Mouse (Mus musculus) thymus, postnatal 25 days (tissue): ENCODE data around the gene Ncapd2.

Experiments used
- DNase-seq: peaks from one replicate; pipeline ENCODE4 v3.0.0; 2022

The Ncapd2 gene

DNA sequence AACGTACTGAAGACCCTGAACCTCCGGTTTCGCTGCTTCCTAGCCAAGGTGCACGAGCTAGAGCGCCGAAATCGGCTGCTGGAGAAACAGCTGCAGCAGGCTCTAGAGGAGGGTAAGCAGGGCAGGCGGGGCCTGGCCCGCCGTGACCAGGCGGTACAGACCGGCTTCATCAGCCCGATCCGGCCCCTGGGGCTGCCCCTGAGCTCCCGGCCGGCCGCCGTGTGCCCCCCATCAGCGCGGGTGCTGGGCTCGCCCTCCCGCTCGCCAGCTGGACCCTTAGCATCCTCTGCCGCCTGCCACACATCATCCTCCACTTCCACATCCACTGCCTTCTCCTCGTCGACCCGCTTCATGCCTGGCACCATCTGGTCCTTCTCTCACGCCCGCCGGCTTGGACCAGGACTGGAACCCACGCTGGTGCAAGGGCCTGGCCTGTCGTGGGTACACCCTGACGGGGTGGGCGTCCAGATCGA, 46.0 kb downstream of the Ncapd2 start:
- no peak for DNase-seq

DNA sequence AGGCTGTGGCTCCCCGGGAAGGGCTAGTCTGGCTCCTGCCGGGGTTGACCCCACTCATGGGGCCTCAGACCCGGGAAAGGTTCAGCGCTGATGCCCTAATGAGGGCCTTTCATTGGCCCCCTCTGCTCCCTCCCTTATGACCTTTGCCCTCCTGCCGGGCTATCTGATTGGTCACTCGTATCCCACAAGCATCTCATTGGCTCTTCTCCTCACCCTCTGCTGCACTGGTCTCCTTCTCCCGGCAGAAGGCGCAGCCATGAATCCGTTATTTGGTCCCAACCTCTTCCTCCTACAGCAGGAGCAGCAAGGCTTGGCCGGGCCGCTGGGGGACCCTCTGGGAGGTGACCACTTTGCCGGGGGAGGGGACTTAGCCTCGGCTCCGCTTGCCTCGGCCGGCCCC, 46.5 kb downstream of the Ncapd2 start, which contains the start of gene Iffo1:
Gene Iffo1, plus strand, starts transcription at position 241 of the 400 bp plus-strand sequence.
- peak; percentile 88 for DNase-seq

DNA sequence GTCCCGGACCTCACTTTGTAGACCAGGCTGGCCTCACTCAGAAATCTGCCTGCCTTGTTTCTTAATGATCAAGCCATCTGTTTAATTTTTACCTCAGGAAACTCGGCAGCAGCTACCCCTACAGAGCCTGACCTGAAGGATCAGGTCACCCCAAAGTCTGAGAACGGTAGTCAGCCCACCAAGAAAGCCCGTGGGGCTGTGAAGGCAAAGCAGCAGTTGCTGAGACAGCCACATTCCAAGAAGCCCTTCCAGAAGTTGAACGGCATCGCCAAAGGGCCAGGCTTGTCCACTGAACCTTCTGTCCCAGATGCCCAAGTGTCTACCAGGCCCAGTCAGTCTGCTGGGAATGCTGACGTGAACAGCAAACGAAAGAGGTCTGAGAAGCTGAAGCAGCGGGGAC, 47.6 kb downstream of the Ncapd2 start:
- DNase-seq, result no peak

DNA sequence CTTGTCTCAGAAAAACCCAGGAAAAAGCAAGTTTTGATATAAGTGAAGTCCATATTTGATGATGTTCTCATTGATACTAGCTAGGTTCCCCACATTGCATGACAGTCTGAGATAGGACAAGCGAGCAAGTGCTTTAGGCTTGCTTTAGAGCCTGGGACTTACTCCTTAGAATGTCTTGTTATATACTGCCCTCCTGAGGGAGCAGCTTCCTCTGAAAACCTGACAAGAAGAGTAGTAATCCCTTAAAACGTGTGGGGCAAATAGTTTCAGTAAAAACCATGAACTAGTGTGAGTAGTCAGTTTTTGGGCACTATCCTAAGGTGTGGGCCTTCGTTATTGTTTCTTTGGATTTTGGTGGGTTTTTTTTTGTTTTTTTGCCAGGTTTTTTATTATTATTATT, 48.4 kb downstream of the Ncapd2 start:
- no peak for DNase-seq

DNA sequence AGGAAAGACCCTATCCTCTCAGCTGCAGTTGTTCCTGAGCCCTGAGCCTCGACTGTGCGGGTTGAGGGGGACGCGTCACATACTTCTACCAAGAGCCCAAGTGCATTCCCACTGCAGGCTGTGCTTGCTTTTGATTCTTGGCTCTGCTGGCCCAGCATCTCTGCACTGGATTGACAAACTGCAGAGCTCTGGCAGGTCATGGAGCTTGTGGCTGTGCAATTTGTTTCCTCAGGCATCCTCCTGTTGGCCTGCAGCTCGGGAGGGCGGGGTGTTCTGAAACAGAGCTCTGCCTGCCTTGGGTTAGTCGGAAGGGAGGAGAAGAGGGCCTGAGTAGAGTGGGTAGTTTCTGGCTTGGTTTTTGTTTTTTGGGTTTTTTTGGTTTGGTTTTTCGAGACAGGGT, 49.1 kb downstream of the Ncapd2 start:
- no peak for DNase-seq

DNA sequence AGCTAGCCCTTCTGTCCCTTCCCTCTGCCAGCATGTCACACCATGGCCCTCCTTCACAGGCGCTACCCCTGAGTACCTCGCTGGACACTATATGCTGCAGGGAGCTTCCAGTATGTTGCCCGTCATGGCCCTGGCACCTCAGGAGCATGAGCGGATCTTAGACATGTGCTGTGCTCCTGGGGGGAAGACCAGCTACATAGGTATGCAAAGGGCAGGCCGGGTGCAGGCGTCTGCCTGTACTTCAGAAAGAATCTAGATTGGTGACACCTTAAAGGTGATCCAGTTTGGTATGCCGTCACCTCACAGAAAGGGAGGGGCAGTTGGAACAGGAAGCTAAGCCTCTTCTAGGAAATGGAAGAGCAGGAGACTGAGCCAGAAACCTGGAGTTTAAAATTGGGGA, 51.8 kb downstream of the Ncapd2 start:
- no peak for DNase-seq

DNA sequence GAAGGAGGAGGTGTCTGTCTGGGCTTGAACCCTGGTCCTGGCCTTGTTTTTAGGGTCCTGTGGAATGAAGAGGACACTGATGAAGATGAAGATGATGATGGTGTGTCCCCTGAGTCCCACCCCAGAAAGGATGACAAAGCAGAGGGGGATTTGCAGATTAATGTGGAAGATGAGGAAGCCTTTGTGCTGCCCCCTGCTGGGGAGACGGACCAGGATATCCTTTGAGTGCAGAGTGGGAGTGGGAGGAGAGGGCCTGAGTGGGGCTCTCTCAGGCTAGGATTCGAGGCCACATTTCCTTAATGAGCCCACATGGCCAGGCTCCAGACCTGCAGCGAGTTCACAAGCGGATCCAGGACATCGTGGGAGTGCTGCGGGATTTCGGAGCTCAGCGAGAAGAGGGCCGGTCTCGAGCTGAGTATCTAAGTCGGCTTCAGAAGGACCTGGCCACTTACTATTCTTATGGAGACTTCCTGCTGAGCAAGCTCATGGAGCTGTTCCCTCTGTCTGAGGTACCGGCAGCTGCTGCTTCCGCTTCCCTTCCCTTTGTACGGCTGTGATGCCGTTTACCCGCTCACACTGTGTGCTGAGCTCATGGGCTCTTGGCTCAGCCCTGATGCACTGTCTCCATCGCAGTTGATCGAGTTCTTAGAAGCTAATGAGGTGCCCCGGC, 54.4 kb downstream of the Ncapd2 start:
- DNase-seq, result peak; percentile 61

DNA sequence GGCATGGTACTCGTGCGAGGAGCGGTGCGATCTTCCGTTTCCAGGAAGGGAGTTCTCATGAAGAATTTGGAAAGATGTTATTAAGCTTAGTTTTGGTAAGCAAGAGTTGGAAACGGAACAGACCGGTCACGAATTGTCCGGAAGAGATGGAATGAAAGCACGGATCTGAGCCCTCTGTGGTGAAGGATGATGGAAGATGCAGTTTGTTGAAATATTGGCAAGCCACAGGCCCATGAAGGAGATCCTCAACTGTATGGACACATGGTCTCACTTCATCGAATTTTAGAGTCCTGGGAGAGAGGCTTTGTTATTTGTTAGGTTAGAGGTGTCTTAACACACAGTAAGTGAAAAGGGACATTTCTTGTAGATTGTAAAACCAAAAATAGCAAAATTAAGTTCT, 59.0 kb downstream of the Ncapd2 start:
- no peak for DNase-seq

DNA sequence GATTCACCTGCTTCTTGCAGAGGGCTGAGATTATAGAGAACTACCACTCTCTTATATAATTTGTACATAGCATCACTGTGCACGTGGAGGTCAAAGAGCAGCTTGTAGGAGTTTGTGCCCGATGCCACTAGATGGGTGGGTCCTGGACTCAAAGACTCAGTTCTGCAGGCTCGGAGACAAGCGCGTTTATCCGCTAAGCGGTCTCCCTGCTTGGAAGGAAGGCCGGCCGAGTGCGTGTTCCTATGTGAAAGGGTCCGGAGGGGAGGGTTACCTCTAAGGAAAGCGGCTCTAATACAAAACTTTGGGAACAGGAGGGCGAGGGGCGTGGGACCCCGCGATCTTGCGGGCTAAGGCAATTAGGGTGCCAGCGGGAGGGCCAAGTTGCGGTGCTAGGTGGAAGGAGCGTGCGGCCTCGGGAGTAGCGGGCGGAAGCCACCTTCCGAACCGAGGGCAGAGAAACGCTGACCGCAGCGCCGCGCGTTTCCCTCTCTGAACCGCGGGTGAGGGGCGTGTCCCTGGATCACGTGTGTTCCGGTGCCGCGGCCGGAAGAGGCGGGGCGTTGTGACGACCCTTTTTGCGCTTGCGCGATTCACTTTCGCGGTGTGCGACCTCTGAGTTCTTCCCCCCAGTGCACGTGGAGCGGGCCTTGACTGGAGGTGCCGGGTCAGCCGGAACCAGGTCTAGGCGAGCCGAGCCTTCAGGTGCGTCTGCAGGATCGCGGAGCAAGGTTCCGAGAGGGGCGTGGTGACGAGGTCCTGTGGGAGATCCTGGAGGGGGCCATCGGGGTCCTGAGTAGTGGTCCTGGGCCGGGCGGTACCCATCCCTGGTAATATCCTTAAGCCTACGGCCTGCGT, 60.0 kb downstream of the Ncapd2 start, which contains the start of gene Nop2:
Gene Nop2, plus strand, starts transcription at position 608 of the 855 bp plus-strand sequence.
- DNase-seq, result peak; percentile 87

DNA sequence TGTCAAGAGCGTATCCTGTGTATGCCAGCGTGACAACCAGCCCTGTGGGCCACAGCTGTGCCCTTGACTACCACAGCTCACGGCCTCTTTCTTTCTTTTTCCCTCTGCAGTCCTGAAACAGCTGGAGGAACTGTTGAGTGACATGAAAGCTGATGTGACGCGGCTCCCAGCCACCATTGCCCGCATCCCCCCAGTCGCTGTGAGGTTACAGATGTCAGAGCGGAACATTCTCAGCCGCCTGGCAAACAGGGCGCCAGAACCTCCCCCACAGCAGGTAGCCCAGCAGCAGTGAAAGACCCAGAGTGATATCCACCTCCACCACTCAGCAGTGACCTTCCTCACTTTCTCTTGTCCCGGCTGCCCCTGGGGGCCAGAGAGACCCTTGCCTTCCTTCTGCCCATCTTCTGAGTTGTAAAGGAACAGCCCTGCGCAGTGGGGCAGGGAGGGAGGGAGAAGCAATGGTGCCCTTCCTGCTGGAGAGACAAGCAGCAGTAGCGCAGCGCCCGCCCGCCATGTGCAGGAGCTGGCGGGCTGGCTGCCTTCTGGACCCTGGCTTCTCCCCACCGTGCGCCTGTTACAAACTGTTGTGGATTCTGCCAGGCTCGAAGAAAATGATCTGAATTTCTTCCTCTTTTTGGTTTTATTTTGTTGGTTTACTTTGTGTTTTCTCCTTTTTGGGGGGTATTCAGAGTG, 61.6 kb downstream of the Ncapd2 start:
- DNase-seq, result peak; percentile 24

DNA sequence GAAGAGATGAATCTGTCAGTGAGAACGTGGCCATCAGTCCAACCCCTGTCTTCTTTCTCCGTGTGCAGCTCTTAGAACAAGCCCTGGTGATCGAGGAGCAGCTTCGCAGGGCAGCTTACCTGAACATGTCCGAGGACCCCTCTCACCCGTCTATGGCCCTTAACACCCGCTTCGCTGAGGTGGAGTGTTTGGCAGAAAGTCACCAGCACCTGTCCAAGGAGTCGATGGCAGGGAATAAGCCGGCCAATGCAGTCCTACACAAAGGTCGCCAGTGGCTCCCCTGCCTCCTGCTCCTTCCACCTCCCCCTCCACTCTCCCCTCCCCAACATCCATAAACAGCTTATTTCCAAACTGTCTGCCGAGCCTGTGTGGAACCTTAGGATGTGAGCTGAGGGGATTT, 62.8 kb downstream of the Ncapd2 start:
- no peak for DNase-seq

DNA sequence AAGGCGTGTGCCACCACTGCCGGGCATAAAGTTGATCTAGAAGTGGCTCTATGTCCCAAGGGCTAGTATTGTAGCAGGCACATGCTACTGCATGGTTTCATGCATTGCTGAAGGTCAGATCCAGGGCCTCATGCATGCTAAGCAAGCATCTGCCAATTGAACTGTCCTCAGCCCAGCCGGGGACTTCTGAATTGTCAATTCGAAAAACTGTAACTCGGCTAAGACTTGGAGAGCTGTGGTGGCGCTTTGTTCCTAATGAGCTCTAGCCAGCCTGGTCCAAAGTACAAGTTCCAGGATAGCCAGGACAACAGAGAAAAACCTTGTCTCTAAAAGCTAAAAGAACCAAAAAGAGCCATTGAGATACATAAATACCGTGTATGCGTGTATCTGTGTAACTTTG, 72.1 kb downstream of the Ncapd2 start:
- DNase-seq, result no peak
